Mouse (Mus musculus): ENCODE results near the gene Itgb7. TPM values are rescaled to one million over a fixed set of nuclear protein-coding genes. Genes with fewer than 3 reads are reported as not detected.
A peak's percentile ranks its signal among the peaks of the same experiment; 100 is the strongest.

Itgb7 gene
- polyA plus RNA-seq, 1 experiment from 2014 or later: 0.94 TPM

GRCm38 (mm10) chr15:102209114-102209513, 22.6 kb downstream of the Itgb7 start:
- H3K4me3 ChIP-seq (ENCODE audit: low read depth, low read length): no peak overlapping the region
- 83% methylated on average over 8 of the region's 8 CpGs for WGBS (ENCODE audit: insufficient replicate concordance)
- H3K4me2 ChIP-seq: no peak overlapping the region
- H3K4me1 ChIP-seq (ENCODE audit: control insufficient read depth, insufficient read depth, low read length): peaks cover 17% of the 10 kb centered on the region
- no peaks in the 10 kb centered on the region for H3K27me3 ChIP-seq (ENCODE audit: control insufficient read depth, insufficient read depth, low read length)
- H3K36me3 ChIP-seq (ENCODE audit: control insufficient read depth, insufficient read depth, low read length): peaks cover 20% of the 10 kb centered on the region
- no peak for ATAC-seq (replicated peaks; ENCODE audit: insufficient number of reproducible peaks, low FRiP score, low TSS enrichment)
- H3K9me3 ChIP-seq (replicated peaks; ENCODE audit: control insufficient read depth, low read length): no peaks in the 10 kb centered on the region
- no peak overlapping the region for H3K27ac ChIP-seq (ENCODE audit: low read depth, low read length)
- no peak overlapping the region for H3K9ac ChIP-seq (ENCODE audit: low read depth, low read length)

- 83% methylated on average over 9 of the region's 9 CpGs for WGBS (ENCODE audit: insufficient replicate concordance)
Measured at GRCm38 (mm10) chr15:102208092-102208561, 23.6 kb downstream of the Itgb7 start.

GRCm38 (mm10) chr15:102207351-102207750, 24.4 kb downstream of the Itgb7 start:
- H3K9ac ChIP-seq (ENCODE audit: low read depth, low read length): no peak overlapping the region

More at GRCm38 (mm10) chr15:102208092-102208561, 23.6 kb downstream of the Itgb7 start:
- H3K4me3 ChIP-seq (ENCODE audit: low read depth, low read length): no peak overlapping the region
- H3K9me3 ChIP-seq (replicated peaks; ENCODE audit: control insufficient read depth, low read length): no peaks in the 10 kb centered on the region
- H3K27ac ChIP-seq (ENCODE audit: low read depth, low read length): no peak overlapping the region
- peaks cover 18% of the 10 kb centered on the region for H3K36me3 ChIP-seq (ENCODE audit: control insufficient read depth, insufficient read depth, low read length)
- no peak overlapping the region for H3K4me2 ChIP-seq
- H3K9ac ChIP-seq (ENCODE audit: low read depth, low read length): no peak overlapping the region
- H3K27me3 ChIP-seq (ENCODE audit: control insufficient read depth, insufficient read depth, low read length): no peaks in the 10 kb centered on the region
- peaks cover 17% of the 10 kb centered on the region for H3K4me1 ChIP-seq (ENCODE audit: control insufficient read depth, insufficient read depth, low read length)
- ATAC-seq (replicated peaks; ENCODE audit: insufficient number of reproducible peaks, low FRiP score, low TSS enrichment): no peak

GRCm38 (mm10) chr15:102205779-102206178, 26.0 kb downstream of the Itgb7 start:
- no peak for ATAC-seq (replicated peaks; ENCODE audit: insufficient number of reproducible peaks, low FRiP score, low TSS enrichment)
- 59% methylated on average over 8 of the region's 8 CpGs for WGBS (ENCODE audit: insufficient replicate concordance)

More at GRCm38 (mm10) chr15:102207351-102207750, 24.4 kb downstream of the Itgb7 start:
- Histone ChIP-seq H3K36me3 (ENCODE audit: control insufficient read depth, insufficient read depth, low read length) (peaks cover 18% of the 10 kb centered on the region), H3K4me1 (ENCODE audit: control insufficient read depth, insufficient read depth, low read length) (peaks cover 20% of the 10 kb centered on the region), H3K27ac (ENCODE audit: low read depth, low read length) (no peak overlapping the region), H3K4me3 (ENCODE audit: low read depth, low read length) (no peak overlapping the region), H3K9me3 (replicated peaks; ENCODE audit: control insufficient read depth, low read length) (no peaks in the 10 kb centered on the region), H3K4me2 (no peak overlapping the region), H3K27me3 (ENCODE audit: control insufficient read depth, insufficient read depth, low read length) (no peaks in the 10 kb centered on the region)
- WGBS (ENCODE audit: insufficient replicate concordance): 81% methylated on average over 3 of the region's 3 CpGs
- ATAC-seq (replicated peaks; ENCODE audit: insufficient number of reproducible peaks, low FRiP score, low TSS enrichment): no peak

GRCm38 (mm10) chr15:102204674-102205505, 26.9 kb downstream of the Itgb7 start, which contains the start of gene Csad:
TSS of gene Csad (minus strand) at chr15:102204724.
- H3K36me3 ChIP-seq (ENCODE audit: control insufficient read depth, insufficient read depth, low read length): peaks cover 12% of the 10 kb centered on the region
- 67% methylated on average over 19 of the region's 19 CpGs for WGBS (ENCODE audit: insufficient replicate concordance)

More at GRCm38 (mm10) chr15:102205779-102206178, 26.0 kb downstream of the Itgb7 start:
- peaks cover 24% of the 10 kb centered on the region for H3K4me1 ChIP-seq (ENCODE audit: control insufficient read depth, insufficient read depth, low read length)
- H3K9ac ChIP-seq (ENCODE audit: low read depth, low read length): peak overlapping the region; percentile 54
- H3K4me3 ChIP-seq (ENCODE audit: low read depth, low read length): peak overlapping the region; percentile 85; the same call in 1 of the 2 replicates
- H3K27ac ChIP-seq (ENCODE audit: low read depth, low read length): peak overlapping the region; percentile 41; the same call in 1 of the 2 replicates
- peak overlapping the region; percentile 89 for H3K4me2 ChIP-seq
- no peaks in the 10 kb centered on the region for H3K27me3 ChIP-seq (ENCODE audit: control insufficient read depth, insufficient read depth, low read length)
- no peaks in the 10 kb centered on the region for H3K9me3 ChIP-seq (replicated peaks; ENCODE audit: control insufficient read depth, low read length)
- peaks cover 16% of the 10 kb centered on the region for H3K36me3 ChIP-seq (ENCODE audit: control insufficient read depth, insufficient read depth, low read length)

GRCm38 (mm10) chr15:102203835-102204381, 27.8 kb downstream of the Itgb7 start:
- Histone ChIP-seq H3K4me3 (ENCODE audit: low read depth, low read length) (peak overlapping the region; percentile 85), H3K4me2 (peak overlapping the region; percentile 89), H3K36me3 (ENCODE audit: control insufficient read depth, insufficient read depth, low read length) (peaks cover 9% of the 10 kb centered on the region), H3K27me3 (ENCODE audit: control insufficient read depth, insufficient read depth, low read length) (no peaks in the 10 kb centered on the region), H3K9ac (ENCODE audit: low read depth, low read length) (peak overlapping the region; percentile 93), H3K9me3 (replicated peaks; ENCODE audit: control insufficient read depth, low read length) (no peaks in the 10 kb centered on the region), H3K27ac (ENCODE audit: low read depth, low read length) (peak overlapping the region; percentile 99), H3K4me1 (ENCODE audit: control insufficient read depth, insufficient read depth, low read length) (peaks cover 24% of the 10 kb centered on the region)
- ATAC-seq (replicated peaks; ENCODE audit: insufficient number of reproducible peaks, low FRiP score, low TSS enrichment): peak; percentile 46
- WGBS (ENCODE audit: insufficient replicate concordance): 0% methylated on average over 42 of the region's 72 CpGs

More at GRCm38 (mm10) chr15:102204674-102205505, 26.9 kb downstream of the Itgb7 start, which contains the start of gene Csad:
- Histone ChIP-seq H3K4me3 (ENCODE audit: low read depth, low read length) (peak within 1 kb of the TSS; percentile 85), H3K4me1 (ENCODE audit: control insufficient read depth, insufficient read depth, low read length) (peaks cover 24% of the 10 kb centered on the region), H3K9me3 (replicated peaks; ENCODE audit: control insufficient read depth, low read length) (no peaks in the 10 kb centered on the region), H3K27ac (ENCODE audit: low read depth, low read length) (peak within 1 kb of the TSS; percentile 99), H3K9ac (ENCODE audit: low read depth, low read length) (peak within 1 kb of the TSS; percentile 93), H3K27me3 (ENCODE audit: control insufficient read depth, insufficient read depth, low read length) (no peaks in the 10 kb centered on the region), H3K4me2 (peak within 1 kb of the TSS; percentile 89)
- no peak for ATAC-seq (replicated peaks; ENCODE audit: insufficient number of reproducible peaks, low FRiP score, low TSS enrichment)

GRCm38 (mm10) chr15:102202971-102203834, 28.5 kb downstream of the Itgb7 start, which contains the start of gene Zfp740:
TSS of gene Zfp740 (plus strand) at chr15:102203249.
- Histone ChIP-seq H3K27ac (ENCODE audit: low read depth, low read length) (peak within 1 kb of the TSS; percentile 99), H3K27me3 (ENCODE audit: control insufficient read depth, insufficient read depth, low read length) (no peaks in the 10 kb centered on the region), H3K9ac (ENCODE audit: low read depth, low read length) (peak within 1 kb of the TSS; percentile 93), H3K4me3 (ENCODE audit: low read depth, low read length) (peak within 1 kb of the TSS; percentile 85), H3K36me3 (ENCODE audit: control insufficient read depth, insufficient read depth, low read length) (peaks cover 4% of the 10 kb centered on the region; the same call in 1 of the 2 replicates), H3K4me1 (ENCODE audit: control insufficient read depth, insufficient read depth, low read length) (peaks cover 24% of the 10 kb centered on the region), H3K9me3 (replicated peaks; ENCODE audit: control insufficient read depth, low read length) (no peaks in the 10 kb centered on the region), H3K4me2 (peak within 1 kb of the TSS; percentile 89)
- ATAC-seq (replicated peaks; ENCODE audit: insufficient number of reproducible peaks, low FRiP score, low TSS enrichment): peak; percentile 96
- under 1% methylated on average over 48 of the region's 68 CpGs for WGBS (ENCODE audit: insufficient replicate concordance)

- no peaks in the 10 kb centered on the region for H3K9me3 ChIP-seq (replicated peaks; ENCODE audit: control insufficient read depth, low read length)
- H3K27ac ChIP-seq (ENCODE audit: low read depth, low read length): no peak overlapping the region
- no peak overlapping the region for H3K9ac ChIP-seq (ENCODE audit: low read depth, low read length)
- no peaks in the 10 kb centered on the region for H3K27me3 ChIP-seq (ENCODE audit: control insufficient read depth, insufficient read depth, low read length)
- no peak for ATAC-seq (replicated peaks; ENCODE audit: insufficient number of reproducible peaks, low FRiP score, low TSS enrichment)
- no peak overlapping the region for H3K4me3 ChIP-seq (ENCODE audit: low read depth, low read length)
- peaks cover 6% of the 10 kb centered on the region for H3K4me1 ChIP-seq (ENCODE audit: control insufficient read depth, insufficient read depth, low read length)
- 81% methylated on average over 4 of the region's 4 CpGs for WGBS (ENCODE audit: insufficient replicate concordance)
- no peaks in the 10 kb centered on the region for H3K36me3 ChIP-seq (ENCODE audit: control insufficient read depth, insufficient read depth, low read length)
- H3K4me2 ChIP-seq: no peak overlapping the region
Measured at GRCm38 (mm10) chr15:102198841-102199240, 32.9 kb downstream of the Itgb7 start.

All from heart, embryonic 11.5 days (tissue).